Mouse (Mus musculus): Measurements from ENCODE around the gene Unc5a.

- TF ChIP-seq CTCF (IDR thresholded peaks at IDR 0.05; ENCODE audit: low read depth): no peak
- no peak for TF ChIP-seq EP300 (IDR thresholded peaks at IDR 0.05; ENCODE audit: low read depth)
Observed at GRCm38 (mm10) chr13:54959059-54959701, 10.0 kb downstream of the Unc5a start.

Data from liver, postnatal 0 days (tissue).